ENCODE assay signal across 9 mouse cellular contexts in genomic region chr7:115000796-115001524, GRCm38 (mm10).
A peak's percentile ranks its signal among the peaks of the same experiment; 100 is the strongest.
DNase-seq lines count a peak whose midpoint lies in the region; ATAC-seq lines count a peak whose summit lies in the region.
"Had no signal": no experiment of that assay in that cellular context is flagged by ENCODE, and none has a peak within 500 bp of the region (broad histone marks: within the 10 kb centered on the region; RNA-seq: fewer than 3 reads in every experiment).

No protein-coding gene starts in this region.

- ATAC-seq in intestine, embryonic 15.5 days, result no peak

- no peak overlapping the region for H3K4me3 ChIP-seq in intestine, embryonic 15.5 days (replicated peaks)
- H3K4me3 ChIP-seq: myocyte had no signal

- H3K9ac ChIP-seq in intestine, embryonic 15.5 days, result no peak overlapping the region

- H3K27ac ChIP-seq in intestine, embryonic 15.5 days, result no peak overlapping the region

- peak; percentile 7 for DNase-seq in adrenal gland, postnatal 14 days
- no peak for DNase-seq in adrenal gland, postnatal 10 days
- peak; percentile 44 for DNase-seq in A20 (ENCODE audit: low read depth, low spot score)
- DNase-seq in heart, postnatal 14 days, result peak; percentile 7 to 42
- DNase-seq in lung, postnatal 10 days, result peak; percentile 70
- DNase-seq in kidney, postnatal 4 days, result no peak
- DNase-seq in thymus, postnatal 25 days, result no peak

- no peaks in the 10 kb centered on the region for H3K9me3 ChIP-seq in intestine, embryonic 15.5 days

- H3K4me2 ChIP-seq in intestine, embryonic 15.5 days (replicated peaks), result no peak overlapping the region

- intact Hi-C loops in heart, postnatal 14 days (cut with DNase I), result no loop called here

- WGBS in intestine, embryonic 15.5 days, result 66% methylated on average over 7 of the region's 7 CpGs

- no peaks in the 10 kb centered on the region for H3K36me3 ChIP-seq in intestine, embryonic 15.5 days

- no peaks in the 10 kb centered on the region for H3K27me3 ChIP-seq in intestine, embryonic 15.5 days (replicated peaks)

- H3K4me1 ChIP-seq in intestine, embryonic 15.5 days (replicated peaks), result 0 out of 2 replicates have a peak, but pooled peaks cover 3% of the 10 kb centered on the region

Comparison
In these comparisons a context has a peak if more than half of its experiments do, and no peak if none do; other contexts are left out.
1. DNase-seq: peak in adrenal gland, postnatal 14 days (single experiment), A20 (single experiment), heart, postnatal 14 days (2 of 2) and lung, postnatal 10 days (single experiment); none in adrenal gland, postnatal 10 days (single experiment), kidney, postnatal 4 days (0 of 2) and thymus, postnatal 25 days (single experiment).